Mouse (Mus musculus): Measurements from ENCODE around the gene Hist1h2ad.
"Not testable (repeated sequence)": the region's sequence is repeated elsewhere in the genome, so short reads cannot be mapped to it uniquely, and the experiment has no call there.

Gene Hist1h2ad

DNA sequence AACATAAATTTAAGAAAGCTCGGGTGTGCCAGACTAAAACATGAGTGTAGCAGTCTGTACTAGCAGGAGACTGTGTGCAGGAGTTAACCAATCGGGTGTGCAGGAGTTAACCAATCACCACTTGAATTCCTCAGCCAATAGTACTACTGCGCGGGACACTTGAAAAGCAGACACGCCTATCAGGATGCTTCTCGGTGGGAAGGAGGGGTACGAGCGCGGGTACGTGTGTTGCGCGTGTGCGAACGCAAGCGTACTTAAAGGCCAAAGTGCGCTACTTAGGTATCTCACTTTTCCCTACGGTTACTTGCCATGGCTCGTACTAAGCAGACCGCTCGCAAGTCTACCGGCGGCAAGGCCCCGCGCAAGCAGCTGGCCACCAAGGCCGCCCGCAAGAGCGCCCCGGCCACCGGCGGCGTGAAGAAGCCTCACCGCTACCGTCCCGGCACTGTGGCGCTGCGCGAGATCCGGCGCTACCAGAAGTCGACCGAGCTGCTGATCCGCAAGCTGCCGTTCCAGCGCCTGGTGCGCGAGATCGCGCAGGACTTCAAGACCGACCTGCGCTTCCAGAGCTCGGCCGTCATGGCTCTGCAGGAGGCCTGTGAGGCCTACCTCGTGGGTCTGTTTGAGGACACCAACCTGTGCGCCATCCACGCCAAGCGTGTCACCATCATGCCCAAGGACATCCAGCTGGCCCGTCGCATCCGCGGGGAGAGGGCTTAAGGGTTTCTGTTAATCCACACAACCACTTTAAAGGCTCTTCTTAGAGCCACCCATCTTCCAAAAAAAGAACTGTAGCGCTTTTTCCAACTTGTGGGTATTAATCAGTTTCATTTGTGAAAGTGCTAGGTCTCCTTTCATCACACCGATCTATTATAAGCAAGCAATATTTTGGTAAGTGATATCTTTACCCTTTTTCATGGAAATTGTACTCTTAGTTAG is 38.8 kb upstream of the Hist1h2ad start, which contains the start of gene Hist1h3g:
Hist1h3g (plus strand) TSS at position 286 of the 939 bp plus-strand sequence.
- H3K36me3 ChIP-seq (ENCODE audit: control insufficient read depth, insufficient read depth, low read length, poor library complexity, severe bottlenecking); H3K27me3 ChIP-seq (ENCODE audit: control insufficient read depth, insufficient read depth, low read length, poor library complexity, severe bottlenecking): not testable (repeated sequence)
- DNase-seq (ENCODE audit: low read depth, low spot score), result peak; percentile 92

- H3K27me3 ChIP-seq (ENCODE audit: control insufficient read depth, insufficient read depth, low read length, poor library complexity, severe bottlenecking), result no peaks in the 10 kb centered on the region
- H3K36me3 ChIP-seq (ENCODE audit: control insufficient read depth, insufficient read depth, low read length, poor library complexity, severe bottlenecking), result no peaks in the 10 kb centered on the region
- DNase-seq (ENCODE audit: low read depth, low spot score), result no peak
Observed at GRCm38 (mm10) chr13:23536076-23536822, 37.9 kb upstream of the Hist1h2ad start.

- no peaks in the 10 kb centered on the region for H3K36me3 ChIP-seq (ENCODE audit: control insufficient read depth, insufficient read depth, low read length, poor library complexity, severe bottlenecking)
- no peak for DNase-seq (ENCODE audit: low read depth, low spot score)
- no peaks in the 10 kb centered on the region for H3K27me3 ChIP-seq (ENCODE audit: control insufficient read depth, insufficient read depth, low read length, poor library complexity, severe bottlenecking)
Observed at GRCm38 (mm10) chr13:23537006-23537710, 37.0 kb upstream of the Hist1h2ad start.

DNA sequence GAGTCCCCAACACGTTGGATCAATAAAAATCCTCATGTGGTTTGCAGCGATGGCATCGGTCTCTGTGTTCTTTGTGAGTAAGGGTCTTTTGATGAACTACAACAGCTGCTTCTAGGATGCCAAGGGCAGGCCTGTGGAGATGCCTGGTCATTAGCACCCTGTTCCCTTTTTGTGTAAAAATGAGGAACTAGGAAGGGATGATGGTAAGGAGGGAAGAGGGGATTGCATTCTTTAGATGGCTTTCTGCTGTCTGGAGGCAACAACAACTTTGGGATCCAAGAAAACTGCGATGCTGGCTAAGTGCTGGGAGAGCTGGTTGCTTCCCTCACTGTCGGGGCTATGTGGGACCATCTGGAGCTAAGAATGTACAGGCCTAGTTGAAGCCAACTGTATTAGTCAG is 35.9 kb upstream of the Hist1h2ad start:
- no peaks in the 10 kb centered on the region for H3K36me3 ChIP-seq (ENCODE audit: control insufficient read depth, insufficient read depth, low read length, poor library complexity, severe bottlenecking)
- H3K27me3 ChIP-seq (ENCODE audit: control insufficient read depth, insufficient read depth, low read length, poor library complexity, severe bottlenecking), result no peaks in the 10 kb centered on the region
- DNase-seq (ENCODE audit: low read depth, low spot score), result no peak

DNA sequence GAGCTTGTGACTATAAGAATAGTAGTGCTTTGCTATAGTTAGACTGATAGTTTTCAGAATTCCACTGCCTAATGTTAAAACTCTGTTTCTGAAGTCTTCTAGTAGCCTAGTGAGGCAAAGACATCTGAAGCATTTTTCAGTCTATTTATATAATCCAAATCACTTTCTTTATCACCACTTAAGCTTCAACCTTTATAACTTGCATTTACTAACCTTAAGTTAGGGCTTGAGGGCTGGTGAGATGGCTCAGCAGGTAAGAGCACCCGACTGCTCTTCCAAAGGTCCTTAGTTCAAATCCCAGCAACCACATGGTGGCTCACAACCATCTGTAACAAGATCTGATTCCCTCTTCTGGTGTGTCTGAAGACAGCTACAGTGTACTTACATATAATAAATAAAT is 34.4 kb upstream of the Hist1h2ad start:
- H3K36me3 ChIP-seq (ENCODE audit: control insufficient read depth, insufficient read depth, low read length, poor library complexity, severe bottlenecking); H3K27me3 ChIP-seq (ENCODE audit: control insufficient read depth, insufficient read depth, low read length, poor library complexity, severe bottlenecking); DNase-seq (ENCODE audit: low read depth, low spot score): not testable (repeated sequence)

DNA sequence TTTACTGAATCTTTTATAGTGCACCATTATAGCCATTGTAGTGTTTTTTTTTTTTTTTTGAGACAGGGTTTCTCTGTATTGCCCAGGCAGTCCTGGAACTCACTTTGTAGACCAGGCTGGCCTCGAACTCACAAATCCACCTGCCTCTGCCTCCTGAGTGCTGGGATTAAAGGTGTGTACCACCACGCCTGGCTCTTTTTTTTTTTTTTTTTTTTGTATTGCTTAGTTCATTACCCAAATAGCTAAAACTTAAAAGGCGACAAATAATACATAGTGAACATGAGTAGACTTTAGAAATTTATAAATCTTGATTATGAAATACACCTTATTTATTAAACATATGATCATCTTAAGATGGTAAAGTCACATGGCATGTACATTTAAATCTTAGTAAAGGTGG is 32.7 kb upstream of the Hist1h2ad start:
- no peak for DNase-seq (ENCODE audit: low read depth, low spot score)
- no peaks in the 10 kb centered on the region for H3K27me3 ChIP-seq (ENCODE audit: control insufficient read depth, insufficient read depth, low read length, poor library complexity, severe bottlenecking)
- H3K36me3 ChIP-seq (ENCODE audit: control insufficient read depth, insufficient read depth, low read length, poor library complexity, severe bottlenecking), result 0 out of 2 replicates have a peak, but pooled peaks cover 2% of the 10 kb centered on the region

DNA sequence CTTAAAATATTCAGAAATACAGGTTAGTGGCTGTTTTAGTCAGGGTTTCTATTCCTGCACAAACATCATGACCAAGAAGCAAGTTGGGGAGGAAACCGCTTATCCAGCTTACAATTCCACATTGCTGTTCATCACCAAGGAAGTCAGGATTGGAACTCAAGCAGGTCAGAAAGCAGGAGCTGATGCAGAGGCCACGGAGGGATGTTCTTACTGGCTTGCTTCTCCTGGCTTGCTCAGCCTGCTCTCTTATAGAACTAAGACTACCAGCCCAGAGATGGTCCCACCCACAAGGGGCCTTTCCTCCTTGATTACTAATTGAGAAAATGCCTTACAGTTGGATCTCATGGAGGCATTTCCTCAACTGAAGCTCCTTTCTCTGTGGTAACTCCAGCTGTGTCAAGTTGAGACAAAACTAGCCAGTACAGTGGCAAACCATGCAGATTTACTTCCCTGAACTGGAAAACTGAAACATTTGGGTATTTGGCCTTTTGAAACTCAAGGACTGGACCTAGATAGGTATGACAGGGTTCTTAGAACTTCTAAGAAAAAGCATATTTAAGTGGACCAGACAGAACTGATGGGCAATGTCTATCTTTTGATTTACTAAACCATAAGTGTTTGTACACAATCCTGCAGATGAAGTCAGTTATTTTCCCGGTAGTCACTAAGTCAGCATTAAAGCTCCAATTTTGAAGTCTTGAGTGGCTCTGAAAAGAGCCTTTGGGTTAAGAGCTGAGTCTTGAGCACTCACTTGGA is 31.8 kb upstream of the Hist1h2ad start:
- H3K36me3 ChIP-seq (ENCODE audit: control insufficient read depth, insufficient read depth, low read length, poor library complexity, severe bottlenecking); H3K27me3 ChIP-seq (ENCODE audit: control insufficient read depth, insufficient read depth, low read length, poor library complexity, severe bottlenecking); DNase-seq (ENCODE audit: low read depth, low spot score): not testable (repeated sequence)

- H3K36me3 ChIP-seq (ENCODE audit: control insufficient read depth, insufficient read depth, low read length, poor library complexity, severe bottlenecking); H3K27me3 ChIP-seq (ENCODE audit: control insufficient read depth, insufficient read depth, low read length, poor library complexity, severe bottlenecking): not testable (repeated sequence)
- peak; percentile 97 for DNase-seq (ENCODE audit: low read depth, low spot score)
Observed at GRCm38 (mm10) chr13:23542999-23543607, 31.1 kb upstream of the Hist1h2ad start, which contains the start of gene Hist1h2bh. TSS of gene Hist1h2bh (minus strand) at chr13:23543392.

GRCm38 (mm10) chr13:23543965-23544786 is 30.0 kb upstream of the Hist1h2ad start, which contains the start of gene Hist1h3f:
TSS of gene Hist1h3f (plus strand) at chr13:23544052.
- peak; percentile 96 for DNase-seq (ENCODE audit: low read depth, low spot score)
- Histone ChIP-seq H3K36me3 (ENCODE audit: control insufficient read depth, insufficient read depth, low read length, poor library complexity, severe bottlenecking) (0 out of 2 replicates have a peak, but pooled peaks cover 2% of the 10 kb centered on the region), H3K27me3 (ENCODE audit: control insufficient read depth, insufficient read depth, low read length, poor library complexity, severe bottlenecking) (no peaks in the 10 kb centered on the region)

DNA sequence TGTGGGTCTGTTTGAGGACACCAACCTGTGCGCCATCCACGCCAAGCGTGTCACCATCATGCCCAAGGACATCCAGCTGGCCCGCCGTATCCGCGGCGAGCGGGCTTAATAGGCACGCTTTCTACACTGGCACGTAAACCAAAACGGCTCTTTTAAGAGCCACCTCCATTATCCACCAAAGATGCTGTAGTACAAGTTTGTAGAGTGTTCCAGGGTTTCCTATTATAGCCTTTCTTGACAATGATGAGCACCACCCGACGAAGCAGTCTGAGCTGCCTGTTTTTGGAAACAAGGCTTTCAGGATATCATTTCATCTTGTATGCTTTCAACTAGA is 29.4 kb upstream of the Hist1h2ad start:
- not testable (repeated sequence) for H3K36me3 ChIP-seq (ENCODE audit: control insufficient read depth, insufficient read depth, low read length, poor library complexity, severe bottlenecking); DNase-seq (ENCODE audit: low read depth, low spot score); H3K27me3 ChIP-seq (ENCODE audit: control insufficient read depth, insufficient read depth, low read length, poor library complexity, severe bottlenecking)

DNA sequence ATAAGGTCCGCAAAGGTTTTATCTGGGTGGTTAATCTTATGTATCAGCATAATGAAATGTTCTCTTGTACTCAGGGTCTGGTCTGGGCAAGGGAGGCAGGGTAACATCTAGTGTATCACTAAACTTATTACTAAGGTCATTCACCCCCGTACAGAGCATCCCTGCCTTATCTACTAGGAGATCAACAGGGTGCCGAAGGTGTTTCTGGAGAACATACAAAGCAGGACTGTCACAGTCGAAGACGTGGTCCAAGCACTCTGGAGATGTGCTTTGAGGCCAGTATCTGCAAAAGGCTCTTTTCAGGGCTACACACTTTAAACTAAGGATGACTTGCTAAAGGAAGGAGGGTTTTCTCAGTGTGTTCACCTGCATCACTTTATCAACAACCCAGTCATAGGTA is 27.5 kb upstream of the Hist1h2ad start:
- H3K36me3 ChIP-seq (ENCODE audit: control insufficient read depth, insufficient read depth, low read length, poor library complexity, severe bottlenecking), result 0 out of 2 replicates have a peak, but pooled peaks cover 2% of the 10 kb centered on the region
- DNase-seq (ENCODE audit: low read depth, low spot score), result no peak
- no peaks in the 10 kb centered on the region for H3K27me3 ChIP-seq (ENCODE audit: control insufficient read depth, insufficient read depth, low read length, poor library complexity, severe bottlenecking)

DNA sequence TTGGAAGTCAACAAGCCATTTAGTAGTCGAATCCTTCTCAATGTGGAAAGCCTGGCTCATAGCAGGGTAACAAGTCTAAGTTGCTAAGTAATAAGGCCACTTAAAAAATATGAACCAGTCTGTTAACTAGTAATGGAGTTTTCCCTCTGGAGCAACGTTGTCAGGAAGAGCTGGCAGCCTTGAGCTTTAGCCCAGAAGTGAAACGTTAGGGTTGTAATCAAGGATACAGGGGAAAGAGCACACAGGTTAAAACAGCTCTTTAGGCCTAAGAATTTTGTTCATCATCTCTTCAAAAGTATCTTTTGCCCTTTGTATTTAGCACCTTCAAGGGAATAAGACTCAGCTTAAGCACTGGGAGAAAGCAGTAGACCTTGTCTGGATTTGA is 23.4 kb upstream of the Hist1h2ad start:
- Histone ChIP-seq H3K27me3 (ENCODE audit: control insufficient read depth, insufficient read depth, low read length, poor library complexity, severe bottlenecking) (no peaks in the 10 kb centered on the region), H3K36me3 (ENCODE audit: control insufficient read depth, insufficient read depth, low read length, poor library complexity, severe bottlenecking) (0 out of 2 replicates have a peak, but pooled peaks cover 2% of the 10 kb centered on the region)
- DNase-seq (ENCODE audit: low read depth, low spot score), result no peak

GRCm38 (mm10) chr13:23551146-23551834 is 22.9 kb upstream of the Hist1h2ad start, which contains the start of gene Hist1h4f:
TSS of gene Hist1h4f (minus strand) at chr13:23551648.
- DNase-seq (ENCODE audit: low read depth, low spot score), result peak; percentile 85
- not testable (repeated sequence) for H3K27me3 ChIP-seq (ENCODE audit: control insufficient read depth, insufficient read depth, low read length, poor library complexity, severe bottlenecking); H3K36me3 ChIP-seq (ENCODE audit: control insufficient read depth, insufficient read depth, low read length, poor library complexity, severe bottlenecking)
